Mouse (Mus musculus): ENCODE measurements around the gene Saa3. TPM values are rescaled to one million over a fixed set of nuclear protein-coding genes. Genes with fewer than 3 reads are reported as not detected.
"Not testable (repeated sequence)": the region's sequence is repeated elsewhere in the genome, so short reads cannot be mapped to it uniquely, and the experiment has no call there.

The Saa3 gene
- total RNA-seq, 2 experiments from 2014 or later: not detected

- no peak for ATAC-seq (replicated peaks; ENCODE audit: low FRiP score, low TSS enrichment, poor library complexity, severe bottlenecking)
Measured at GRCm38 (mm10) chr7:46716897-46717296, 1.4 kb upstream of the Saa3 start.

GRCm38 (mm10) chr7:46714518-46714917 is 982 bp downstream of the Saa3 start:
- ATAC-seq (replicated peaks; ENCODE audit: low FRiP score, low TSS enrichment, poor library complexity, severe bottlenecking): peak; percentile 45; the same call in 1 of the 2 replicates

- no peak for ATAC-seq (replicated peaks; ENCODE audit: low FRiP score, low TSS enrichment, poor library complexity, severe bottlenecking)
Measured at GRCm38 (mm10) chr7:46712250-46712649, 3.2 kb downstream of the Saa3 start.

- ATAC-seq (replicated peaks; ENCODE audit: low FRiP score, low TSS enrichment, poor library complexity, severe bottlenecking): peak; percentile 98
Measured at GRCm38 (mm10) chr7:46710390-46710844, 5.1 kb downstream of the Saa3 start, which contains the start of gene Saal1. Gene Saal1 (minus strand): TSS chr7:46710680.

- no peak for ATAC-seq (replicated peaks; ENCODE audit: low FRiP score, low TSS enrichment, poor library complexity, severe bottlenecking)
Measured at GRCm38 (mm10) chr7:46700521-46701025, 14.9 kb downstream of the Saa3 start.

- ATAC-seq (replicated peaks; ENCODE audit: low FRiP score, low TSS enrichment, poor library complexity, severe bottlenecking): peak; percentile 75
Measured at GRCm38 (mm10) chr7:46696754-46697153, 18.7 kb downstream of the Saa3 start.

- ATAC-seq (replicated peaks; ENCODE audit: low FRiP score, low TSS enrichment, poor library complexity, severe bottlenecking): no peak
Measured at GRCm38 (mm10) chr7:46686827-46687226, 28.7 kb downstream of the Saa3 start.

GRCm38 (mm10) chr7:46680732-46681131 is 34.8 kb downstream of the Saa3 start:
- no peak for ATAC-seq (replicated peaks; ENCODE audit: low FRiP score, low TSS enrichment, poor library complexity, severe bottlenecking)

- ATAC-seq (replicated peaks; ENCODE audit: low FRiP score, low TSS enrichment, poor library complexity, severe bottlenecking): not testable (repeated sequence)
Measured at GRCm38 (mm10) chr7:46679044-46679443, 36.5 kb downstream of the Saa3 start.

GRCm38 (mm10) chr7:46678417-46678816 is 37.1 kb downstream of the Saa3 start:
- no peak for ATAC-seq (replicated peaks; ENCODE audit: low FRiP score, low TSS enrichment, poor library complexity, severe bottlenecking)

GRCm38 (mm10) chr7:46676808-46677360 is 38.6 kb downstream of the Saa3 start:
- ATAC-seq (replicated peaks; ENCODE audit: low FRiP score, low TSS enrichment, poor library complexity, severe bottlenecking): no peak

- 0 out of 2 replicates have a peak, but pooled peaks have one; percentile 34 for ATAC-seq (replicated peaks; ENCODE audit: low FRiP score, low TSS enrichment, poor library complexity, severe bottlenecking)
Measured at GRCm38 (mm10) chr7:46675886-46676285, 39.6 kb downstream of the Saa3 start.

GRCm38 (mm10) chr7:46675061-46675460 is 40.4 kb downstream of the Saa3 start:
- no peak for ATAC-seq (replicated peaks; ENCODE audit: low FRiP score, low TSS enrichment, poor library complexity, severe bottlenecking)

- no peak for ATAC-seq (replicated peaks; ENCODE audit: low FRiP score, low TSS enrichment, poor library complexity, severe bottlenecking)
Measured at GRCm38 (mm10) chr7:46672160-46672672, 43.3 kb downstream of the Saa3 start, which contains the start of gene Tph1. Gene Tph1 (minus strand): TSS chr7:46672537.

GRCm38 (mm10) chr7:46667256-46667655 is 48.2 kb downstream of the Saa3 start:
- ATAC-seq (replicated peaks; ENCODE audit: low FRiP score, low TSS enrichment, poor library complexity, severe bottlenecking): no peak

GRCm38 (mm10) chr7:46665236-46665635 is 50.3 kb downstream of the Saa3 start:
- ATAC-seq (replicated peaks; ENCODE audit: low FRiP score, low TSS enrichment, poor library complexity, severe bottlenecking): peak; percentile 61; the same call in 1 of the 2 replicates

Other genes with a start within 250 kb of the Saa3 start
- 8.6 and 17.3 TPM in 2 replicates for gene Sergef, start 75.9 kb downstream of the Saa3 start, total RNA-seq (2014; fragmentation: Nextera tagmentation)
- gene Sergef, start 75.9 kb downstream of the Saa3 start, total RNA-seq (2017): 9.0 and 10.2 TPM in 2 replicates
- not detected in 2 replicates for gene Tph1, start 43.2 kb downstream of the Saa3 start, total RNA-seq (2014; fragmentation: Nextera tagmentation)
- not detected in 2 replicates for gene Tph1, start 43.2 kb downstream of the Saa3 start, total RNA-seq (2017)
- gene Saal1, start 5.0 kb downstream of the Saa3 start, total RNA-seq (2014; fragmentation: Nextera tagmentation): 19.2 and 19.7 TPM in 2 replicates
- gene Saal1, start 5.0 kb downstream of the Saa3 start, total RNA-seq (2017): 20.5 and 23.1 TPM in 2 replicates
- not detected in 2 replicates for gene Saa4, start 16.9 kb upstream of the Saa3 start, total RNA-seq (2014; fragmentation: Nextera tagmentation)
- not detected in 2 replicates for gene Saa4, start 16.9 kb upstream of the Saa3 start, total RNA-seq (2017)
- gene Saa1, start 27.3 kb upstream of the Saa3 start, total RNA-seq (2014; fragmentation: Nextera tagmentation): not detected in 2 replicates
- gene Saa1, start 27.3 kb upstream of the Saa3 start, total RNA-seq (2017): not detected in 2 replicates
- gene Saa2, start 36.1 kb upstream of the Saa3 start, total RNA-seq (2014; fragmentation: Nextera tagmentation): not detected in 2 replicates
- gene Saa2, start 36.1 kb upstream of the Saa3 start, total RNA-seq (2017): not detected in 2 replicates
- 21.2 and 21.7 TPM in 2 replicates for gene Hps5, start 80.4 kb upstream of the Saa3 start, total RNA-seq (2014; fragmentation: Nextera tagmentation)
- 16.2 and 25.1 TPM in 2 replicates for gene Hps5, start 80.4 kb upstream of the Saa3 start, total RNA-seq (2017)
- 64.4 and 68.6 TPM in 2 replicates for gene Gtf2h1, start 80.4 kb upstream of the Saa3 start, total RNA-seq (2014; fragmentation: Nextera tagmentation)
- 144 and 158 TPM in 2 replicates for gene Gtf2h1, start 80.4 kb upstream of the Saa3 start, total RNA-seq (2017)
- 663 and 668 TPM in 2 replicates for gene Ldha, start 125.8 kb upstream of the Saa3 start, total RNA-seq (2014; fragmentation: Nextera tagmentation)
- 397 and 483 TPM in 2 replicates for gene Ldha, start 125.8 kb upstream of the Saa3 start, total RNA-seq (2017)
- gene Ldhc, start 145.5 kb upstream of the Saa3 start, total RNA-seq (2014; fragmentation: Nextera tagmentation): not detected in 2 replicates
- gene Ldhc, start 145.5 kb upstream of the Saa3 start, total RNA-seq (2017): not detected in 2 replicates
- 69.9 and 95.9 TPM in 2 replicates for gene Tsg101, start 204.3 kb upstream of the Saa3 start, total RNA-seq (2014; fragmentation: Nextera tagmentation)
- gene Tsg101, start 204.3 kb upstream of the Saa3 start, total RNA-seq (2017): 42.1 and 79.1 TPM in 2 replicates
- 11.1 and 12.0 TPM in 2 replicates for gene Uevld, start 242.8 kb upstream of the Saa3 start, total RNA-seq (2014; fragmentation: Nextera tagmentation)
- 7.9 and 8.0 TPM in 2 replicates for gene Uevld, start 242.8 kb upstream of the Saa3 start, total RNA-seq (2017)